Mouse (Mus musculus): Measurements from ENCODE around the gene Tenm4. TPM values are rescaled to one million over a fixed set of nuclear protein-coding genes. Genes with fewer than 3 reads are reported as not detected.

Tenm4 gene
- polyA plus RNA-seq, 1 experiment from 2014 or later, result 33.1 TPM

DNA sequence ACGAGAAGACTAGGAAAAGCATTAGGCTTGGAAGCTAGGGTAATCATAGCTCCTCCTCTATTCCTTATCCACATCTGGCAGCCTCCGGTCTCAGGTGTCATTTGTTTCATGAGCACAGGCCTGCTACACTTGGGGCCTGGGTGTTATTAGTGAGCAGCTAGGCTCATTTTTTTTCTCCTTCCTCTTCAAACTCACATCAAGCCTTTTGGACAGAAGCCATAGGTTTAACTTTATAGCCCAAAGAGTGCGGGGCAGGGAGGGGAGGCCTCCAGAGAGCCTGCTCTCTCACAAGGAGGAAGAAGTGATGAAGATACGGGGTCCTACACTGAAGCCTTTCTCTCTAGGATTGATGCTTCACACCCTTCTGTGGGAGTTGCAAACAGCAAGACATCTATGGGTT is 538.8 kb downstream of the Tenm4 start:
- no peak for ATAC-seq (ENCODE audit: low FRiP score)
- H3K4me3 ChIP-seq, result no peak overlapping the region
- H3K27me3 ChIP-seq, result peaks cover 44% of the 10 kb centered on the region
- H3K4me2 ChIP-seq, result no peak overlapping the region
- H3K9me3 ChIP-seq, result no peaks in the 10 kb centered on the region
- peaks cover 12% of the 10 kb centered on the region; the same call in 1 of the 2 replicates for H3K4me1 ChIP-seq (replicated peaks)
- H3K36me3 ChIP-seq, result no peaks in the 10 kb centered on the region; the same call in none of the 2 replicates
- no peak overlapping the region for H3K9ac ChIP-seq
- WGBS, result 84% methylated on average over 4 of the region's 4 CpGs
- no peak overlapping the region for H3K27ac ChIP-seq

DNA sequence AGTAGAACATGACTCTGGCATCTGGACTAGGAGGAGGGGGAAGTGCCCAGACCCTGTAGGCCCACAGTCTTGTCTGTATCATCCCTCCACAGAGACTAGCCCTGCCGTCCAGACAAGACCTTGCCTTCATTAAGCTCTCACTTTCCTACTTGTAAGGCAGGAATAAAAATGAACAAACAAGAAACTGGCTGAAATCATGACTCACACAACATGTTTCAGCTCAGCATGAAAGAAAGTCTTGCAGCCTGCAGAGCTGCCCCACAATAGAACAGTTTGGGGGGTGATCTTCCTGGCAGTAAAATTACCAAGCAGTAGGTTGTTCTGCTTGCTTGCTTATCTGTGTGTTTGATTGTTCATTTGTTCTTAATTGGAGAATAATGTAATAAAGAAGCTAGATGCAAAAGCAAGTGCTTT is 539.6 kb downstream of the Tenm4 start:
- 60% methylated on average over 1 of the region's 1 CpGs for WGBS
- Histone ChIP-seq H3K9ac (no peak overlapping the region), H3K4me1 (replicated peaks) (peaks cover 12% of the 10 kb centered on the region; the same call in 1 of the 2 replicates), H3K27me3 (peaks cover 47% of the 10 kb centered on the region), H3K27ac (no peak overlapping the region), H3K36me3 (peaks cover 7% of the 10 kb centered on the region), H3K4me3 (no peak overlapping the region), H3K4me2 (no peak overlapping the region), H3K9me3 (no peaks in the 10 kb centered on the region)
- no peak for ATAC-seq (ENCODE audit: low FRiP score)

DNA sequence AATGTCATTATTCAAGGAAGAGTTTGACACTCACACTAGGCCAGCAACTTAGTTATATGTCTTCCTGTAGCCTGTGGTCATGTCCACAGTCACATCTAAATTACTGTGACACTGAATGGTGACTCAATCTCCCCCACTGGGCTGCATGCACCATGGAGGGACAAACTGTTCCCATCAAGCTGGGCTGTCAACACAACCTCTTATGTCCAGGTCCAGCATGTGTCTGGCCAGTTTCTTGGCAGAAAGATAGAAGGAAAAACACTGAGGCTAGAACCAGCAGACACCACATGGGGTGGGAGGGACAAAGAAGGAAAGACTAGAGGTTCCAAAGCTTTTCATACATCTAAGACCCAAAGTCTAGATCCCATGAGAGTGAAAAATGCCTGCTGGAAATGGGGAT is 541.8 kb downstream of the Tenm4 start:
- Histone ChIP-seq H3K27ac (no peak overlapping the region), H3K9ac (no peak overlapping the region), H3K9me3 (no peaks in the 10 kb centered on the region), H3K4me2 (no peak overlapping the region), H3K4me1 (replicated peaks) (peaks cover 13% of the 10 kb centered on the region), H3K4me3 (no peak overlapping the region), H3K36me3 (peaks cover 9% of the 10 kb centered on the region; the same call in 1 of the 2 replicates), H3K27me3 (peaks cover 65% of the 10 kb centered on the region)
- ATAC-seq (ENCODE audit: low FRiP score), result no peak

DNA sequence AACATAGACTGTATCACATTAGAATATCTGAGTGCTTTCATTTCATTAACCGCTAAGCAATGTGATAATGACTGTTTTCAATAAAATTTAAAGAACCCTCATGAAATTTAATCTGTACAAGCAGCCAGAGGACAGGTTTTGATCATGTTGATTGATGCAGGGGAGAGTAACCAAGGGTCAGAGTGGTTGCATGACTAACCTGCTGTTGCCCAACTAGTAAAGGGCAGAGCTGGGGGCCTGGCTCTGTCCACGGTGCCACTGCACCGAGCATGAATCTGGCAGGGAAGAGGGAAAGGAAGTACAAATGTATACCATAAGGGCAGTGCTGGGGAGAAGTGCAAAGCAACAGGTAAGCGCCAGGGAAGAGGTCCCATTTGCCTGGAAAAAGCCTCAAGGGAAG is 545.9 kb downstream of the Tenm4 start:
- Histone ChIP-seq H3K4me2 (no peak overlapping the region), H3K9me3 (no peaks in the 10 kb centered on the region), H3K36me3 (0 out of 2 replicates have a peak, but pooled peaks cover 9% of the 10 kb centered on the region), H3K4me1 (replicated peaks) (peaks cover 33% of the 10 kb centered on the region), H3K27me3 (peaks cover 53% of the 10 kb centered on the region), H3K9ac (no peak overlapping the region), H3K4me3 (no peak overlapping the region), H3K27ac (no peak overlapping the region)
- no peak for ATAC-seq (ENCODE audit: low FRiP score)
- 92% methylated on average over 4 of the region's 4 CpGs for WGBS

DNA sequence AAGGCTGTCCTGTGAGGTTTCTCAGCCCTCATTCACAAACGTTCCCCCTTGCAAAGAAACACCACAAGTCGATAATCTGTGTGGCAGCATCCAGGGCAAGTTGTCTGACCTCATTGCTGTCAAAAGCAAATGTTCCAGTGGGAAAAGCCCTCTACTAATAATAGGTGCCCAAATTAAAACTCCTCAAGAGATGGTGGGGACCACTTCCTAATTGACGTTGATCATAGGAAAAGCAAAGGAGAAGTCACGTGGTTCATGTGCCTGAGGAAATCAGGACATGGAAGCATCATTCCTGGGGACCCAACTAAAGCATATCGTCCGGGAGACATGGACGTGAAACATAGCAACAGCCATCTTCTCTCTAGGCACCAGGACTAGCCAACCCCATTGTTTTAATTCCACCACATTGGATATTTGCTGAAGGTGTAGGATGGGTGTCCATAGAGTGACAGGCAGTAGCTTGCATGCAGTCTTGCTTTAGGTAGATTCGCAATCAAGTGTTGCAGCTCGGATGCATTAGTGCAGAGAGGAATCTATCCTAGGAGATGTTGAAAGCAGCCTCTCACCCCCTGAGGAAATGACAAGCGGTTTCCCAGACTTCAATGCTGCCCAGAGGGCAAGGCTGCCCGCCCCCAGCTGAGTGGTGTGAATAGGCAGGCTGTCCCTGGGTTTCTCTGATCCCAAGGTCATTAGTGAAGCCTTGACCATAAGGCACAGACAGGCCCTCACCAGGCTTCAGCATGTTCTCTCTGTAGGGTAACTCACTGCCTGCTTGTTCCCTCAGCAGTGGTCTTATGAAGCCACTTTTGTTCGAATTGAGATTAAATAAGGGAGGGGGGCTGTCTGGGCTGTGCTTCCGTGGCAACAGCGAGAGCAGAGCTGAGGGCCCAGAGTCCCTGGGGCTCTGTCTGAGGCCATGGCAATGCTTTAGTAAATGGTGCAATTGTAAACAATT is 547.4 kb downstream of the Tenm4 start:
- Histone ChIP-seq H3K36me3 (0 out of 2 replicates have a peak, but pooled peaks cover 9% of the 10 kb centered on the region), H3K27ac (peak overlapping the region; percentile 84), H3K9ac (0 out of 2 replicates have a peak overlapping the region, but pooled peaks have one; percentile 46), H3K9me3 (no peaks in the 10 kb centered on the region), H3K4me3 (no peak overlapping the region), H3K4me1 (replicated peaks) (peaks cover 33% of the 10 kb centered on the region), H3K4me2 (no peak overlapping the region), H3K27me3 (peaks cover 54% of the 10 kb centered on the region)
- ATAC-seq (ENCODE audit: low FRiP score), result peak; percentile 93
- WGBS, result 18% methylated on average over 14 of the region's 14 CpGs

DNA sequence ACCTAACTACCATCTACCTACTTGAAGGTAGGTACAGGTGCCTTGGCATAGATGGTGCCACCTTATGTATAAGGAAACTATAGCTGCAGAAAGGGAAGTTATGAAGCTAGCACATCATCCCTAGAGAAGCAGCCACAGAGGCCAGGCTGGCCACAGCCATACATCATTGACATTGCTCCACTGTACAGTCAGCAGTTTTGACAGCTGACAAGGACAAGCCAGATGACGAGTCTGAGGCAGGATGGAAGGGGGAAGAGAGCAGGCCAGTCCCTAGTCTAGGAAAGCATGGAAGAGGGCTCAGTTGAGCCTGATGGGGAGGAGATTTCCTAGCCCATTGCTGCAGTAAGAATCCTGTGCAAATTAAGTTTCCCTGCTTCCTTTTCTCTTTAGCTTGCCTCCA is 548.9 kb downstream of the Tenm4 start:
- Histone ChIP-seq H3K36me3 (0 out of 2 replicates have a peak, but pooled peaks cover 15% of the 10 kb centered on the region), H3K4me2 (no peak overlapping the region), H3K9ac (no peak overlapping the region), H3K27ac (peak overlapping the region; percentile 84), H3K4me1 (replicated peaks) (peaks cover 33% of the 10 kb centered on the region), H3K27me3 (peaks cover 62% of the 10 kb centered on the region), H3K4me3 (no peak overlapping the region), H3K9me3 (no peaks in the 10 kb centered on the region)
- 27% methylated on average over 1 of the region's 1 CpGs for WGBS
- ATAC-seq (ENCODE audit: low FRiP score), result no peak

DNA sequence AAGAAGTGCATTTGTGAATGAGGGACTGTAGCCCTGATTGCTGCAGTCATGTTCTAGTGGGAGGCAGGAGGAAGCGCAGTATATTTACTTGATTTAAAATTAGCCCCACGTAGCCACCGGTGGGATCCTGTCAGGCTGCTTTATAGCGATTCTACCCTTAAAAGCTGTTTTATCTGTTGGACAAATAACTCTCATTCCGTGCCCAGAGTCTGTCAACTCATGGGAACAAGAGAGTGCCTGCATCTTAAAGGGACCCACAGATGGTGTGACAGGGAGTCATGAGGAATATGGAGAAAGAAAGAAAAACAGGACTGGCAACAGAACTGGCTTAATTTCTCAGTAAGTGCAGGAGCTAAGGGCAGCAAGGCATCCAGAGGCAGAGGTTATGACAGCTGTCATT is 549.4 kb downstream of the Tenm4 start:
- H3K27ac ChIP-seq, result no peak overlapping the region; the same call in 1 of the 2 replicates
- peaks cover 33% of the 10 kb centered on the region for H3K4me1 ChIP-seq (replicated peaks)
- no peak overlapping the region for H3K4me2 ChIP-seq
- H3K27me3 ChIP-seq, result peaks cover 61% of the 10 kb centered on the region
- ATAC-seq (ENCODE audit: low FRiP score), result no peak
- 0 out of 2 replicates have a peak, but pooled peaks cover 11% of the 10 kb centered on the region for H3K36me3 ChIP-seq
- H3K9ac ChIP-seq, result no peak overlapping the region
- no peak overlapping the region for H3K4me3 ChIP-seq
- WGBS, result 50% methylated on average over 5 of the region's 5 CpGs
- H3K9me3 ChIP-seq, result no peaks in the 10 kb centered on the region

DNA sequence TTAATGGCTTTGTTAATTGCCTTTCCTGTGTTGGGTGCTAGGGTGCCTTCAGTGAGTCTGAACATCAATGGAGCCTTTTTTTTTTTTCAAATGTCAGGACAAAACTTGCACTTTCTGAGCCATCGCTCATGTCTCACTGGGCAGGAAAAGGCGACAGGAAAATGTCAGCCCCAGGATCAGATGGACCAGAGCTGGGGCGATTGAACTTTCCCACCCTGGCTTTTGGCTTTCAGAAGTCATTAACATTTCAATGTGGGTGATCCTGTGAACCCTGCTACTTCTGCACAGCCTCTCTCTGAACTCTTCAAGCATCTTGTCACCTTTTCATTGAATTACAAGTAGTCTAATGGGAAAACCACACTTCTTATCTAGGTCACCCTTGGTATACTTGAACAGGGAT is 551.8 kb downstream of the Tenm4 start:
- WGBS, result 36% methylated on average over 3 of the region's 3 CpGs
- no peak overlapping the region for H3K9ac ChIP-seq
- no peak overlapping the region for H3K27ac ChIP-seq
- H3K4me3 ChIP-seq, result no peak overlapping the region
- H3K36me3 ChIP-seq, result peaks cover 6% of the 10 kb centered on the region; the same call in 1 of the 2 replicates
- H3K4me1 ChIP-seq (replicated peaks), result peaks cover 32% of the 10 kb centered on the region
- H3K9me3 ChIP-seq, result no peaks in the 10 kb centered on the region
- H3K4me2 ChIP-seq, result no peak overlapping the region
- no peak for ATAC-seq (ENCODE audit: low FRiP score)
- H3K27me3 ChIP-seq, result peaks cover 54% of the 10 kb centered on the region

DNA sequence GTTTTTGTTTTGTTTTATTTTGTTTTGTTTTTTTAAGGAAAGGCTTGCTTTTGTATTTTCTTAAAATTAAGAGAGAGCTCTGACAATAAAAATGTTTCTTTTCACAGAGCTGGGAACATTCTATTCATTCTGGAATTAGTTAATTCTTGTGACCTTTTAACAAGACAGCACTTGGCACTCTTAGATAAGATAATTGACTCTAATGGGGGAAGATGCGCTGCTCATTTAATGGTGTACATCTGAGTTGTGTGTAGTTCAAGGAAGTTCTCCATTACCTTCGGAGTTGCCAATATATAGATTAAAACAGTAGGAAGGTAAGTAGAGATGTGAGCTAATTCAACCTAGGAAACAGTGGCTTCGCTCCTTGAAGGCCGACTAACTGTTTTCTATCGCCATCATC is 554.6 kb downstream of the Tenm4 start:
- ATAC-seq (ENCODE audit: low FRiP score), result no peak
- H3K4me1 ChIP-seq (replicated peaks), result peaks cover 4% of the 10 kb centered on the region; the same call in 1 of the 2 replicates
- H3K9me3 ChIP-seq, result no peaks in the 10 kb centered on the region
- WGBS, result 97% methylated on average over 5 of the region's 5 CpGs
- peaks cover 6% of the 10 kb centered on the region; the same call in 1 of the 2 replicates for H3K36me3 ChIP-seq
- H3K27me3 ChIP-seq, result peaks cover 62% of the 10 kb centered on the region
- H3K27ac ChIP-seq, result no peak overlapping the region
- no peak overlapping the region for H3K4me3 ChIP-seq
- H3K4me2 ChIP-seq, result no peak overlapping the region
- no peak overlapping the region for H3K9ac ChIP-seq

DNA sequence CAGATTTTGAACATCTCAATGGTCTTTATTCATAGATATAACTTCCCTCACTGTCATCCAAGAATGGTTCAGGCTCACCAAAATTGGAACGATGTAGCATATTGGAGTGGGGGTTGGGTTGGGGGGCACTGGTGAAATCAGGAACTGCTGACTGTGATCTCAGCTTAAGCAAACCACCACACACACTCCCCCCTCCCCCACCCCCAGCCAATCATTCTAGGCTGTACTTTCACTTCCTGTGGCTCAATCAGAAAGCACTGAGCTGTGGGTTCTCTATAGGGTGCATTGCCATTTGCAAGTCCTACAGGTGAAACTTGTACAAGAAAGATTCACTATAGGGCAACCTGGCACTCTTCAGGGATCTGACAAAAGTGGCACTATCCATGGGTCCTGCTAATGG is 559.3 kb downstream of the Tenm4 start:
- WGBS, result 100% methylated on average over 1 of the region's 1 CpGs
- H3K36me3 ChIP-seq, result no peaks in the 10 kb centered on the region; the same call in 1 of the 2 replicates
- ATAC-seq (ENCODE audit: low FRiP score), result no peak
- H3K9ac ChIP-seq, result no peak overlapping the region
- no peak overlapping the region for H3K4me2 ChIP-seq
- H3K27ac ChIP-seq, result no peak overlapping the region
- H3K9me3 ChIP-seq, result no peaks in the 10 kb centered on the region
- peaks cover 21% of the 10 kb centered on the region for H3K27me3 ChIP-seq
- no peak overlapping the region for H3K4me3 ChIP-seq
- H3K4me1 ChIP-seq (replicated peaks), result no peaks in the 10 kb centered on the region

DNA sequence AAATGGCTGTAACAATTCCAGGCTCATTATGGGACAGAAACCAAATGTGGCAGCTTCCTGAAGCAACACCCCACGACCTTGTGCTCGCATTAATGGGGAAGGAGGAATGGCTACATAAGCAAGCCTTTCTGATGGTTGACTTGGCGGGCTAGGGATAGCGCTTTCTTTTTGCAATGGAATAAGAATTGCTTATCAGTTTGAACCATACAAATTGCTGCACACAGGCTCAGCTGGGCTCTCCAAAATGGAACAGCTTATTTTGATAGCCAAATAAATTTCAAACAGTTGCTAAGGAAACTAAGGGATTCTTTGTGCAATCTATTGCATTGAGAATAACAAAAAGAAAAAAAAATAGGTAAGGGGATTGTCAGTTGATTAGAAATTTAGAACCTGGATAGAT is 560.9 kb downstream of the Tenm4 start:
- WGBS, result 75% methylated on average over 4 of the region's 4 CpGs
- Histone ChIP-seq H3K4me3 (no peak overlapping the region), H3K36me3 (no peaks in the 10 kb centered on the region; the same call in none of the 2 replicates), H3K27ac (no peak overlapping the region), H3K9ac (no peak overlapping the region), H3K4me2 (no peak overlapping the region), H3K9me3 (no peaks in the 10 kb centered on the region), H3K4me1 (replicated peaks) (no peaks in the 10 kb centered on the region), H3K27me3 (peaks cover 9% of the 10 kb centered on the region; the same call in 1 of the 2 replicates)
- ATAC-seq (ENCODE audit: low FRiP score), result no peak

DNA sequence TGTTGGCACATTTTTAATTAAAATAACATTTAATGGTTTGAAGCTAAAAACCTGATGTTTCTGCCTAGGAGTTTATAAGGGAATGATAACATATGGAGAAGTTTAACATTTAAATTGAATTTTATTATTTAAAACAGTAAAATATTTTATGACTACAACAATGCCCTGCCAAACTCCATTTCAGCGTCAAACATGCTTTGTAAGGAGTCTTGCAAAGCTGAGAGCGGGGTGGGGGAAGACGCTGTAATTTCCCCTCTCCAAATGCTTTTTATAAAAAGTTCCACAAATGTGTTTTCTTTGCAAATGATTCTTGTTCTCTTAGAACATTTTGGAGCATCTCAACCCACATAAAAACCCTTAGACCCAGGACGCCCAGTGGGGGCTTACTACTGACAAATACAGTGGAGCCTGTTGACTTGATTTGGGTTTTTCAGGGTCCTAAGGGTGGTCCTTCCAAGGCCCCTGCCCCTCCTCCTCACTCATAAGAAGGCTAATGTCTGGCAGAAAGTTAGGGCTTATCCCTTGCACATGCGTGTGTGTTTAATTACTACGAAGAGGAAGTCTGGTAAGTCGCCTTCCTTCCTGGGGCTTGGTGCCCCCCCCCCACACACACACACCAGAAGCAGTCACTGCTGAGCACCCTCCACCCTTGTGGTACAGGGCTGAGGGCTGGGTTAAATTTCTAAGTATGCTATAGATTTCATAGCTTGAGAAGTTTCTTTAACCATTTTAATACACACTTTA is 563.4 kb downstream of the Tenm4 start:
- H3K4me2 ChIP-seq, result no peak overlapping the region
- H3K27ac ChIP-seq, result no peak overlapping the region
- peaks cover 1% of the 10 kb centered on the region; the same call in 1 of the 2 replicates for H3K4me1 ChIP-seq (replicated peaks)
- H3K27me3 ChIP-seq, result peaks cover 6% of the 10 kb centered on the region; the same call in 1 of the 2 replicates
- ATAC-seq (ENCODE audit: low FRiP score), result no peak
- H3K9me3 ChIP-seq, result no peaks in the 10 kb centered on the region
- H3K36me3 ChIP-seq, result no peaks in the 10 kb centered on the region; the same call in none of the 2 replicates
- no peak overlapping the region for H3K4me3 ChIP-seq
- H3K9ac ChIP-seq, result no peak overlapping the region
- 87% methylated on average over 7 of the region's 7 CpGs for WGBS
